28 mouse cellular contexts compared by ENCODE assay signal in genomic region chr17:9892776-9893175, GRCm38 (mm10).
DNase-seq lines count a peak whose midpoint lies in the region; ATAC-seq and TF ChIP-seq lines count a peak whose summit lies in the region.
"Had no signal": no experiment of that assay in that cellular context is flagged by ENCODE, and none has a peak within 500 bp of the region (broad histone marks: within the 10 kb centered on the region; RNA-seq: fewer than 3 reads in every experiment).

No protein-coding gene starts in this region.

- no peak for TF ChIP-seq CTCF in gastrocnemius, adult 2 months (IDR thresholded peaks at IDR 0.05)

- peaks cover 45% of the 10 kb centered on the region for H3K4me1 ChIP-seq in hindbrain, embryonic 13.5 days (replicated peaks)
- peaks cover 36% of the 10 kb centered on the region for H3K4me1 ChIP-seq in hindbrain, embryonic 12.5 days

- 0 out of 2 replicates have a peak, but pooled peaks cover 4% of the 10 kb centered on the region for H3K27me3 ChIP-seq in hindbrain, embryonic 13.5 days
- H3K27me3 ChIP-seq in hindbrain, embryonic 12.5 days, result no peaks in the 10 kb centered on the region
- H3K27me3 ChIP-seq: embryonic facial prominence, embryonic 12.5 days; heart, embryonic 13.5 days had no signal

- ATAC-seq in hindbrain, embryonic 13.5 days (ENCODE audit: low FRiP score), result no peak
- no peak for ATAC-seq in hindbrain, embryonic 12.5 days (ENCODE audit: low FRiP score)
- ATAC-seq: forebrain, embryonic 16.5 days; inflammation-experienced regulatory T-cells, adult 6 months had no signal

- no peak overlapping the region for H3K4me2 ChIP-seq in hindbrain, embryonic 13.5 days
- no peak overlapping the region for H3K4me2 ChIP-seq in hindbrain, embryonic 12.5 days (replicated peaks)
- H3K4me2 ChIP-seq: embryonic facial prominence, embryonic 12.5 days; heart, embryonic 13.5 days had no signal

- DNase-seq in gastrocnemius, adult 2 months, result no peak
- DNase-seq in gastrocnemius, postnatal 4 days (ENCODE audit: low spot score in 2 of 2), result no peak
- DNase-seq in Muller cell, postnatal 12 days (ENCODE audit: inconsistent ontology term), result peak; percentile 33
- DNase-seq in retina, postnatal 1 day, result peak; percentile 80
- no peak for DNase-seq in frontal cortex, postnatal 14 days (ENCODE audit: low spot score in 2 of 2)
- DNase-seq: adrenal gland, postnatal 25 days; cerebellum, adult 18-20 months; cerebellum, postnatal 10 days; gastrocnemius, postnatal 10 days; heart, postnatal 10 days; kidney, adult 11 months; kidney, postnatal 14 days; liver; lung, adult 2 months; lung, postnatal 10 days; right cerebral cortex, adult 18-20 months; right cerebral cortex, postnatal 4 days; thymus, adult 2 months; thymus, postnatal 36 days had no signal

- H3K27ac ChIP-seq in gastrocnemius, adult 2 months, result peak overlapping the region; percentile 20; the same call in 1 of the 2 replicates
- peak overlapping the region; percentile 19; the same call in 1 of the 2 replicates for H3K27ac ChIP-seq in hindbrain, embryonic 13.5 days
- no peak overlapping the region for H3K27ac ChIP-seq in hindbrain, embryonic 12.5 days
- H3K27ac ChIP-seq: embryonic facial prominence, embryonic 12.5 days; heart, embryonic 13.5 days; liver, embryonic 14.5 days; macrophage had no signal

- no peak overlapping the region for H3K9ac ChIP-seq in hindbrain, embryonic 13.5 days
- no peak overlapping the region for H3K9ac ChIP-seq in hindbrain, embryonic 12.5 days
- H3K9ac ChIP-seq: embryonic facial prominence, embryonic 12.5 days; heart, embryonic 13.5 days; liver, embryonic 14.5 days had no signal

- no peak overlapping the region for H3K4me3 ChIP-seq in gastrocnemius, adult 2 months
- no peak overlapping the region for H3K4me3 ChIP-seq in hindbrain, embryonic 13.5 days
- no peak overlapping the region for H3K4me3 ChIP-seq in hindbrain, embryonic 12.5 days
- H3K4me3 ChIP-seq: embryonic facial prominence, embryonic 12.5 days; heart, embryonic 13.5 days; myocyte had no signal

- 21% methylated on average over 5 of the region's 5 CpGs for WGBS in hindbrain, embryonic 13.5 days
- WGBS in hindbrain, embryonic 12.5 days, result 28% methylated on average over 5 of the region's 5 CpGs

- intact Hi-C loops in gastrocnemius, adult 2 months (cut with DNase I), result loop anchor here (2.0 to 10.0 kb wide), 2 partner anchors 128 to 602 kb away; no protein-coding TSS in a partner anchor

- no peaks in the 10 kb centered on the region for H3K36me3 ChIP-seq in hindbrain, embryonic 13.5 days
- H3K36me3 ChIP-seq in hindbrain, embryonic 12.5 days, result no peaks in the 10 kb centered on the region
- H3K36me3 ChIP-seq: embryonic facial prominence, embryonic 12.5 days; heart, embryonic 13.5 days had no signal

- H3K9me3 ChIP-seq in hindbrain, embryonic 13.5 days, result no peaks in the 10 kb centered on the region
- no peaks in the 10 kb centered on the region for H3K9me3 ChIP-seq in hindbrain, embryonic 12.5 days (replicated peaks)
- H3K9me3 ChIP-seq: embryonic facial prominence, embryonic 12.5 days; heart, embryonic 13.5 days had no signal

Comparison
In these comparisons a context has a peak if more than half of its experiments do, and no peak if none do; other contexts are left out.
1. DNase-seq: peak in Muller cell, postnatal 12 days (single experiment) and retina, postnatal 1 day (single experiment); none in gastrocnemius, adult 2 months (single experiment), gastrocnemius, postnatal 4 days (0 of 2) and frontal cortex, postnatal 14 days (0 of 2).